Mouse (Mus musculus) kidney, postnatal 0 days (tissue): ENCODE measurements around the gene Kif17. TPM values are rescaled to one million over a fixed set of nuclear protein-coding genes. Genes with fewer than 3 reads are reported as not detected.
A peak's percentile ranks its signal among the peaks of the same experiment; 100 is the strongest.

ENCODE experiments used
- ATAC-seq: fragments of 200-750 bp; cut with Nextera tagmentation; replicated peaks from 2 replicates; pipeline ENCODE4 v1.8.0; 2017; ENCODE audit warnings: low read depth, moderate number of reproducible peaks, moderate TSS enrichment, moderate library complexity; ENCODE audit not compliant: low FRiP score
- DNase-seq: peaks from one replicate; pipeline ENCODE4 v3.0.0-alpha.2; 2016; ENCODE audit warnings: low spot score
- H3K27ac ChIP-seq: fragments of 300-500 bp; sonication (generic); 2 replicates; pipeline ENCODE4 v1.5.1; 2014; ENCODE audit warnings: mild to moderate bottlenecking
- H3K27me3 ChIP-seq: fragments of 300-500 bp; sonication (generic); 2 replicates; pipeline ENCODE4 v1.6.1; 2014; ENCODE audit warnings: low read length, mixed read lengths; ENCODE audit not compliant: insufficient read depth
- H3K36me3 ChIP-seq: fragments of 300-500 bp; sonication (generic); 2 replicates; pipeline ENCODE4 v1.6.1; 2014; ENCODE audit warnings: low read length, mixed read lengths; ENCODE audit not compliant: insufficient read depth
- H3K4me1 ChIP-seq: fragments of 300-500 bp; sonication (generic); replicated peaks from 2 replicates; pipeline ENCODE4 v1.6.1; 2014; ENCODE audit warnings: antibody characterized with exemption, low read length, mixed read lengths; ENCODE audit not compliant: insufficient read depth
- H3K4me2 ChIP-seq: fragments of 300-500 bp; sonication (generic); 2 replicates; pipeline ENCODE4 v1.6.1; 2014; ENCODE audit warnings: mild to moderate bottlenecking, low read length, moderate library complexity, mixed read lengths
- H3K4me3 ChIP-seq: fragments of 300-500 bp; sonication (generic); replicated peaks from 2 replicates; pipeline ENCODE4 v1.5.1; 2014; ENCODE audit warnings: low read depth, low read length
- H3K9ac ChIP-seq: fragments of 300-500 bp; sonication (generic); 2 replicates; pipeline ENCODE4 v1.6.1; 2014; ENCODE audit warnings: low read depth, low read length
- H3K9me3 ChIP-seq: fragments of 300-500 bp; sonication (generic); replicated peaks from 2 replicates; pipeline ENCODE4 v1.6.1; 2016; ENCODE audit warnings: low read length, inconsistent platforms, mixed read lengths
- CTCF ChIP-seq: IDR thresholded peaks from 2 replicates; pipeline ENCODE4 v1.5.1; 2016; ENCODE audit warnings: antibody characterized with exemption, low read depth, mild to moderate bottlenecking, moderate library complexity
- WGBS: fragments of 180-500 bp; shearing (Covaris S2); extraction: QIAGEN DNeasy Blood & Tissue Kit; methylation state at CpG from one replicate; pipeline ENCODE4 v1.1.7; 2014; 5-methylcytosine and 5-hydroxymethylcytosine counted together
- polyA plus RNA-seq: library from polyadenylated mRNA; unstranded; fragments of >200 nt; fragmentation: Nextera tagmentation; extraction: Ambion mirVana; gene quantifications from 2 replicates; pipeline ENCODE4 v1.2.1, GENCODE M21; 2015

The Kif17 gene
- polyA plus RNA-seq, 1 experiment from 2014 or later: 0.66 TPM

DNA sequence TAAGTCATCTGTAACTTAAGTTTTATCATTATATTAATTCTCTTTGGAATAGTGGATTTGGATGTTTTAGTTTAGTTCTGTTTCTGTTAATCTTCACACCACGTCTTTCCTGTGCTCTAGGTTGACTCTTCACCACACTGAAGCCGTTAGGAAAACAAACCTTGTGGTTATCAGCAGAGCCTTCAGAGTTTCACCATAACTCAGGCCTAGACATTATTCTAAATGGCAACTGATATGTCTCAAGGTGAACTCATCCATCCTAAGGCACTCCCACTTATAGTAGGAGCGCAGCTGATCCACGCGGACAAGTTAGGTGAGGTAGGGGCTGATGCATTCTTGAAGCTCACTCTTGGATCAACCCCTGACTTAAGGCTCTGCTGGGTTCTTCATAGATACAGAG is 28.8 kb upstream of the Kif17 start:
- no peak for TF ChIP-seq CTCF
- H3K36me3 ChIP-seq: peaks cover 26% of the 10 kb centered on the region
- H3K4me3 ChIP-seq: no peak overlapping the region
- ATAC-seq (no peak), DNase-seq (no peak)
- H3K27me3 ChIP-seq: no peaks in the 10 kb centered on the region
- no peak overlapping the region for H3K27ac ChIP-seq
- WGBS: 85% methylated on average over 5 of the region's 5 CpGs
- H3K9ac ChIP-seq: no peak overlapping the region
- H3K4me1 ChIP-seq: peaks cover 10% of the 10 kb centered on the region
- H3K4me2 ChIP-seq: no peak overlapping the region
- H3K9me3 ChIP-seq: no peaks in the 10 kb centered on the region

DNA sequence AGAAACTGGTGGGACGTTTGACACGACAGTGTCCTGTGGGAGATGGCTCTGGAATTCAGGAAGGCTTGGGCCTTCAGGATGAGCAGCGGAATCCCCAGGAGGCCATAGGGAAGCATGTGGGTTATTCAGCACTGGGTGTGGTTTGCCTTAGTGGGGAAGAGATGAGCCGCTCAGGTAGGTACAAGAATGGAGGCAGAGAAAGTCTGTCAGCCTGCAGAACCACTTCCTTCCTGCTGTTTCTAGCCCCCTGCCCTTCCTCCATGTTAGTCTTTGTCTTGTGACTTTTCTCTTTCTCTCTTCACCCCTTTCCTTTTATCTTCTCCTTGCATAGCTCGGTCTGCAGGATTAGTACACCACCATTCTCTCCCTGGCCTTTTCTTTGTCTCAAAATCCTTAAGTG is 27.8 kb upstream of the Kif17 start:
- Histone ChIP-seq H3K27ac (no peak overlapping the region), H3K36me3 (peaks cover 35% of the 10 kb centered on the region)
- ATAC-seq: no peak

DNA sequence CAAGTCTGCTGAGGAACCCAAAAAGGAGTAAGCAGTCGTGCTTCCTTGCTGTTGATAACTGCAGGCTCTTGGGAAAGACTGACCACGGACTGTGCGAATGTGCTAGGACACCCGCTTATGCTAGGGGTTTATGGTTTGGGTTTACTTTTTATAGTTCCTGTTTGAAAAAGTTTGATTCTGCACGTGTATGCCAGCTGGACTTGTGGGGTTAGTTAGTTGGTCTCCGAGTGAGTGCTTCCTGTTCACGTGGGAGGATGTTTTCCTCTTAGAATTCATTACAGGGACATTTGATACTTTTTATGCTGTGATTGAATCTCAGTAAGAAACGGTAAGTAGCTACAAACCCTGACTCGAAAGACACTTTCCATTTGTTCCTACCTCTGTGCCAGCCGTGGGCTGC is 26.6 kb upstream of the Kif17 start:
- ATAC-seq (no peak), DNase-seq (peak; percentile 49)
- Histone ChIP-seq H3K36me3 (peaks cover 47% of the 10 kb centered on the region), H3K4me2 (no peak overlapping the region), H3K27ac (no peak overlapping the region), H3K27me3 (no peaks in the 10 kb centered on the region), H3K9ac (no peak overlapping the region), H3K4me3 (no peak overlapping the region), H3K4me1 (peaks cover 5% of the 10 kb centered on the region; the same call in 1 of the 2 replicates), H3K9me3 (no peaks in the 10 kb centered on the region)
- no peak for TF ChIP-seq CTCF
- 43% methylated on average over 10 of the region's 10 CpGs for WGBS

More for the DNA sequence above, 27.8 kb upstream of the Kif17 start:
- no peak for DNase-seq
- Histone ChIP-seq H3K9me3 (no peaks in the 10 kb centered on the region), H3K4me1 (peaks cover 10% of the 10 kb centered on the region), H3K27me3 (no peaks in the 10 kb centered on the region), H3K9ac (no peak overlapping the region), H3K4me3 (no peak overlapping the region), H3K4me2 (no peak overlapping the region)
- WGBS: 76% methylated on average over 5 of the region's 5 CpGs
- TF ChIP-seq CTCF: no peak

DNA sequence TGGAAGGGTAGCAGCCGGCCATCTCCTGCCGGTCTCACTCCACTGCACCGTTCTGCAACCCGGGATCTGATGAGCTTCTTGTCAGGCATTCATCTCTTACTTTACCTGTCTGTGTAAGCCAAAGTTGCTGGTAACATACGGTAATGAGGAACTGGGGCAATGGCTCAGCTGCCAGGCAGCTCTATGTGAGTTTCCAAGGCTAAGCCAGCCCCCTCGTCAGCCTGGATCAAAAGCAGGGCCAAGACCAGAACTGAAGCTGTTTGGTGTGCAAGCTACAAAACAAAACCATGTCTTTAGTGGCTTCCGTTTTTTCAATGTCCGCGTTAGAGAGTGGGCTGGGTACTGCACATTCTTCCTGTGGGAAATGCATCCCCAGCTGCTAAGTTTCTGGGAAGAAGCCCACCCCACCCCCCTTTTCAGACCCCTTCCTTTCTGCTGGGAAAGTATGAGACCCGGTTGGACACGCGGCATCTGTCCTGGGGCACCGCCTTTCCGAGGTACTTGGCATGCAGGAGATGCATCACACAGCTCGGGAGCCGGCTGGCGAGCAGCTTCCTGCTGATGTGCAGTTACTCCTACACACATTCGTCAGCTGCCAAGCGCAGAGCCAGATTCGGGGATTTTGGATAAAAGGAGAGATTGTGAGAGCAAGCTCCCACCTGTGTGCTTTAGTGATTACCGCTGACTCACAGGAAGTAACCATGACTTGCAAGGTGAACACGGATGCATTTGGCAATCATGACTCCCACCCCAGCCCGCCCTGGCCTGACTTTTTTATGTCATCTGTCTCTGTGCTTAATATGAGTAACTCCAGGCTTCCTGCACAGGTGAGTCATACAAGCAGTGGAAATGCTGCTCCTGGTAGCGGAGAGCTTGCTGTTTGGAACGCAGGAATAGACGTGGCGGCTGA is 3.2 kb upstream of the Kif17 start:
- WGBS: 66% methylated on average over 27 of the region's 27 CpGs
- Histone ChIP-seq H3K9ac (no peak overlapping the region), H3K4me3 (no peak overlapping the region), H3K27me3 (0 out of 2 replicates have a peak, but pooled peaks cover 4% of the 10 kb centered on the region), H3K36me3 (peaks cover 32% of the 10 kb centered on the region), H3K4me2 (no peak overlapping the region), H3K27ac (no peak overlapping the region), H3K4me1 (peaks cover 8% of the 10 kb centered on the region; the same call in 1 of the 2 replicates), H3K9me3 (no peaks in the 10 kb centered on the region)
- no peak for ATAC-seq
- DNase-seq: no peak
- no peak for TF ChIP-seq CTCF

DNA sequence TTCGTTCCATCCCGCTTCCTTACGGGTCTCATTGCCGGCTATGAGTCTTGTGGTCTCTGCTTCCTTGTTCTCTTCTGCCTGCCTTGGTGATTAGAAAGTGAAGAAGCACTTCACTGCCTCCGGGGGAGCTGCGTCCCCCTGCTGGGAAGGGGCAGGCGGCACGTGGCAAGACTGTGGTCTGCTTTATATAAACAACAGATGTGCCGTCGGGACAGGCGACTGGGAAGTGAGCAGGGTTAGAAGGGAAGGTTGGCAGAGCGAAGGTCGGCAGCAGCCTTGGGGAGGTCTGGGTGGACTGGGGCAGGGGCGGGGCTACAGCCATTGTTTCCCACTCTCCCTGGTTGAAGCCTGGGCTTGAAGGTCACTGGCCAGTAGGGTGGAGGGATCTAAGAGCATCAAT is 1.6 kb downstream of the Kif17 start:
- H3K36me3 ChIP-seq: 0 out of 2 replicates have a peak, but pooled peaks cover 5% of the 10 kb centered on the region
- H3K27ac ChIP-seq: no peak overlapping the region
- no peak; the same call in 1 of the 2 replicates for ATAC-seq
- H3K4me2 ChIP-seq: peak overlapping the region; percentile 34
- peak; percentile 63 for DNase-seq
- H3K9ac ChIP-seq: no peak overlapping the region
- H3K4me1 ChIP-seq: peaks cover 8% of the 10 kb centered on the region; the same call in 1 of the 2 replicates
- H3K9me3 ChIP-seq: no peaks in the 10 kb centered on the region
- 0 out of 2 replicates have a peak overlapping the region, but pooled peaks have one; percentile 5 for H3K4me3 ChIP-seq
- H3K27me3 ChIP-seq: 0 out of 2 replicates have a peak, but pooled peaks cover 4% of the 10 kb centered on the region
- WGBS: under 1% methylated on average over 14 of the region's 14 CpGs
- TF ChIP-seq CTCF: peak; percentile 35

DNA sequence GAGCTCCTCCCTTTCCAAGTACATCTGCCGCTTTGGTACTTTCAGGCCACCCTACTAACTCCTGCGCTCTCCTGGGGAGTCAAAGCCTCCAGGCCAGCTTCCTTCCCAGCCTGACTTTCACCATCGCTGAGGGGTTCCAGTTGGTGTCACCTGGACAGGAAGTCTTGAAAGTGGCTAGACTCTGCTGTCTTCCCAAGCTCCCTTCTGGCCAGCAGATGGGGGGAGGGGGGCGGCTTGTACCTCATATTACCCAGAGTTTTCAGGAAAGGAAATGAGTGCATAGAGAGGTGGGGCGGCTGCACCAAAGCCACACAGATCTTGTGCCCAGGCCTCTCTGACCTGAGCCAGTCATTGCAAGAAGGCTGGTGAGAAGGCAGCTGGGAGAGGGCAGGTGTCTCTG is 2.0 kb downstream of the Kif17 start:
- peaks cover 8% of the 10 kb centered on the region; the same call in 1 of the 2 replicates for H3K4me1 ChIP-seq
- H3K4me3 ChIP-seq: 0 out of 2 replicates have a peak overlapping the region, but pooled peaks have one; percentile 5
- H3K27me3 ChIP-seq: 0 out of 2 replicates have a peak, but pooled peaks cover 4% of the 10 kb centered on the region
- DNase-seq (no peak), ATAC-seq (no peak)
- peak overlapping the region; percentile 34; the same call in 1 of the 2 replicates for H3K4me2 ChIP-seq
- WGBS: 21% methylated on average over 5 of the region's 5 CpGs
- H3K9ac ChIP-seq: 0 out of 2 replicates have a peak overlapping the region, but pooled peaks have one; percentile 8
- H3K9me3 ChIP-seq: no peaks in the 10 kb centered on the region
- TF ChIP-seq CTCF: no peak
- H3K36me3 ChIP-seq: 0 out of 2 replicates have a peak, but pooled peaks cover 4% of the 10 kb centered on the region
- no peak overlapping the region for H3K27ac ChIP-seq
